Mouse (Mus musculus): Measurements from ENCODE around the gene Gm49510. TPM values are rescaled to one million over a fixed set of nuclear protein-coding genes. Genes with fewer than 3 reads are reported as not detected.

Gm49510 gene
- total RNA-seq, 2 experiments from 2014 or later: 0.52 TPM; not detected in 1

GRCm38 (mm10) chr15:78914823-78915659, 15.6 kb downstream of the Gm49510 start:
- DNase-seq (ENCODE audit: low spot score in 2 of 2): no peak

GRCm38 (mm10) chr15:78915660-78916017, 16.2 kb downstream of the Gm49510 start:
- peak; percentile 67 to 90 for DNase-seq (ENCODE audit: low spot score in 2 of 2)

- DNase-seq (ENCODE audit: low spot score in 2 of 2): peak in 1 of 2 experiments; percentile 62
Measured at GRCm38 (mm10) chr15:78916052-78916826, 16.8 kb downstream of the Gm49510 start.

GRCm38 (mm10) chr15:78918126-78918525, 18.7 kb downstream of the Gm49510 start:
- no peak for DNase-seq (ENCODE audit: low spot score in 2 of 2)

GRCm38 (mm10) chr15:78919914-78920313, 20.4 kb downstream of the Gm49510 start:
- DNase-seq (ENCODE audit: low spot score in 2 of 2): no peak

- no peak for DNase-seq (ENCODE audit: low spot score in 2 of 2)
Measured at GRCm38 (mm10) chr15:78922700-78923099, 23.2 kb downstream of the Gm49510 start.

- no peak for DNase-seq (ENCODE audit: low spot score in 2 of 2)
Measured at GRCm38 (mm10) chr15:78923585-78923984, 24.1 kb downstream of the Gm49510 start.

- no peak for DNase-seq (ENCODE audit: low spot score in 2 of 2)
Measured at GRCm38 (mm10) chr15:78925129-78925528, 25.7 kb downstream of the Gm49510 start.

- DNase-seq (ENCODE audit: low spot score in 2 of 2): peak in 1 of 2 experiments; percentile 41
Measured at GRCm38 (mm10) chr15:78926021-78926919, 26.8 kb downstream of the Gm49510 start, which contains the start of gene Lgals1. TSS of gene Lgals1 (plus strand) at chr15:78926725.

GRCm38 (mm10) chr15:78927021-78927787, 27.7 kb downstream of the Gm49510 start:
- no peak for DNase-seq (ENCODE audit: low spot score in 2 of 2)

GRCm38 (mm10) chr15:78927788-78928457, 28.5 kb downstream of the Gm49510 start:
- DNase-seq (ENCODE audit: low spot score in 2 of 2): no peak

- DNase-seq (ENCODE audit: low spot score in 2 of 2): no peak
Measured at GRCm38 (mm10) chr15:78928539-78928938, 29.1 kb downstream of the Gm49510 start.

GRCm38 (mm10) chr15:78930192-78930706, 30.8 kb downstream of the Gm49510 start:
- no peak for DNase-seq (ENCODE audit: low spot score in 2 of 2)

GRCm38 (mm10) chr15:78930801-78931426, 31.4 kb downstream of the Gm49510 start:
- DNase-seq (ENCODE audit: low spot score in 2 of 2): no peak

- DNase-seq (ENCODE audit: low spot score in 2 of 2): peak in 1 of 2 experiments; percentile 52
Measured at GRCm38 (mm10) chr15:78931577-78931976, 32.1 kb downstream of the Gm49510 start.

- peak; percentile 79 to 94 for DNase-seq (ENCODE audit: low spot score in 2 of 2)
Measured at GRCm38 (mm10) chr15:78934784-78935320, 35.4 kb downstream of the Gm49510 start, which contains the start of gene Nol12. TSS of gene Nol12 (plus strand) at chr15:78934933.

- no peak for DNase-seq (ENCODE audit: low spot score in 2 of 2)
Measured at GRCm38 (mm10) chr15:78936403-78936802, 36.9 kb downstream of the Gm49510 start.

GRCm38 (mm10) chr15:78937311-78937710, 37.8 kb downstream of the Gm49510 start:
- no peak for DNase-seq (ENCODE audit: low spot score in 2 of 2)

- no peak for DNase-seq (ENCODE audit: low spot score in 2 of 2)
Measured at GRCm38 (mm10) chr15:78937963-78938362, 38.5 kb downstream of the Gm49510 start.
